Mouse (Mus musculus) gastrocnemius, adult 2 months (tissue): Measurements from ENCODE around the gene Zfp184. TPM values are rescaled to one million over a fixed set of nuclear protein-coding genes. Genes with fewer than 3 reads are reported as not detected.

ENCODE experiments used
- DNase-seq: peaks from one replicate; pipeline ENCODE4 v3.0.0; 2022
- H3K27ac ChIP-seq: fragments of 200-600 bp; 2 replicates; pipeline ENCODE4 v1.8.1; 2022; ENCODE audit warnings: mild to moderate bottlenecking
- H3K4me3 ChIP-seq: fragments of 200-600 bp; 2 replicates; pipeline ENCODE4 v1.8.1; 2022; ENCODE audit warnings: mild to moderate bottlenecking, moderate library complexity
- CTCF ChIP-seq: fragments of 200-600 bp; IDR thresholded peaks from 2 replicates; pipeline ENCODE4 v1.8.1; 2022; ENCODE audit warnings: antibody characterized with exemption, mild to moderate bottlenecking, moderate library complexity
- intact Hi-C: fragments of 180-260 bp; cut with DNase I; formaldehyde crosslinking; loops from one replicate; pipeline ENCODE4 v1.15.1; 2025
- microRNA-seq: library from miRNA; unstranded; fragments of <30 nt; microRNA quantifications from one replicate; pipeline ENCODE4 v1.2.0, GENCODE M21; 2021
- total RNA-seq, 2 experiments: library from RNA; stranded (reverse); gene quantifications; 2 replicates each; pipeline ENCODE4 v1.2.3; 2021

Gene Zfp184
- total RNA-seq, 2 experiments from 2014 or later: 0.17 to 0.36 TPM

DNA sequence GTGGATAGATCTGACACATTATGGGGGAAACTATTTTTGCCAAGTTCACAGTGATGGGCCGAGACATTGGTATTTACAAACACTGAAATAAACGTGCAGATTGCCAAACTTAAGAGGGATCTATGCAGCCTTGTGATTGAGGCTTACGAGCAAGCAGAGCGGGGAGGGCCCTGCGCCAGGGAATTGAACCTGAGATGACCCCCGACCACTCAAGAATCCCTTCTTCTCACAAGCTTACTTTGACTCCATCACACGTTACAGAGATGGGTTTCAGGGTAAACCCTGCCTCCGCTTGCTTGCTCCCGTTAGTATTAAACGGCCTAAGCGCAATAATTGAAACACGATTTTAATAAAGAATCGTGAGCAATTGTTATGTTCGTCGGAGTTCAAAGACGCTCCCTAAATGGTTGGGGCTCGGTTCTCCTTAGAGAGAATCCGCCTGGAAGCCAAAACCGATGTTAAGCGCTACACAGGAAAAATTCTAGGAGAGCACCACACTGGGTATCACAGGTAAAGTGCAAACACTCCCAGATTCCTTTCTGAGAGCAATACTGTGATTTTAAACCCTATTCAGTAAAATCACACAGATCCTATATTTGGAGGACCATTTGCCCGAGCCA lies 52.4 kb downstream of the Zfp184 start:
- intact Hi-C loops: no loop called here
- DNase-seq: no peak
- peak overlapping the region; percentile 64; the same call in 1 of the 2 replicates for H3K4me3 ChIP-seq
- H3K27ac ChIP-seq: no peak overlapping the region
- TF ChIP-seq CTCF: no peak

DNA sequence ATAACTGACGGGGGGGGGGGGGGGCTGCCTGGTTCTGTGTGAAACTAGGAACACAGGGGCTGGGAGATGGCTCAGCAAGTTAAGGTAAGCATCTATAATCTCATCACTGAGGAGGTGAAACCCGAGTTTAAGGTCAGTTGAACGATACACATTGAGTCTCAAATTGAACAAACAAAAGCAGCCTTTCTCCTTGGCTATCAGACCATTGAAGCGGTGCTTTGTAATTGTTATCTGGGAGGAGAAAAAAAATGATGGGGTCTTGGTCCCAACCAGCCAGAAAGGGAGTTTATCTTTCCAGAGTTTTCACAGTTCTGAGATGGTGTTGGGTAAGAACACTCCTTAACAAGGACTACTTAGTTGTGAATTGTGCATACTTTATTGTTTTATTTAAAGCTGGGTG lies 52.9 kb downstream of the Zfp184 start:
- intact Hi-C loops: no loop called here
- no peak overlapping the region for H3K4me3 ChIP-seq
- H3K27ac ChIP-seq: no peak overlapping the region
- TF ChIP-seq CTCF: no peak
- DNase-seq: no peak

GRCm38 (mm10) chr13:21998412-21998811 lies 53.5 kb downstream of the Zfp184 start:
- DNase-seq: no peak

GRCm38 (mm10) chr13:21999147-21999546 lies 54.3 kb downstream of the Zfp184 start:
- DNase-seq: no peak
- no peak for TF ChIP-seq CTCF
- intact Hi-C loops: no loop called here

More at GRCm38 (mm10) chr13:21998412-21998811, 53.5 kb downstream of the Zfp184 start:
- intact Hi-C loops: no loop called here
- Histone ChIP-seq H3K27ac (no peak overlapping the region), H3K4me3 (no peak overlapping the region)
- no peak for TF ChIP-seq CTCF

GRCm38 (mm10) chr13:22001346-22001745 lies 56.5 kb downstream of the Zfp184 start:
- intact Hi-C loops: no loop called here
- no peak for DNase-seq
- no peak for TF ChIP-seq CTCF
- H3K27ac ChIP-seq: no peak overlapping the region
- H3K4me3 ChIP-seq: no peak overlapping the region

More at GRCm38 (mm10) chr13:21999147-21999546, 54.3 kb downstream of the Zfp184 start:
- H3K4me3 ChIP-seq: no peak overlapping the region
- H3K27ac ChIP-seq: no peak overlapping the region

- DNase-seq: no peak
- no peak overlapping the region for H3K4me3 ChIP-seq
- TF ChIP-seq CTCF: no peak
- intact Hi-C loops: no loop called here
- no peak overlapping the region for H3K27ac ChIP-seq
Measured at GRCm38 (mm10) chr13:22001823-22002222, 56.9 kb downstream of the Zfp184 start.

DNA sequence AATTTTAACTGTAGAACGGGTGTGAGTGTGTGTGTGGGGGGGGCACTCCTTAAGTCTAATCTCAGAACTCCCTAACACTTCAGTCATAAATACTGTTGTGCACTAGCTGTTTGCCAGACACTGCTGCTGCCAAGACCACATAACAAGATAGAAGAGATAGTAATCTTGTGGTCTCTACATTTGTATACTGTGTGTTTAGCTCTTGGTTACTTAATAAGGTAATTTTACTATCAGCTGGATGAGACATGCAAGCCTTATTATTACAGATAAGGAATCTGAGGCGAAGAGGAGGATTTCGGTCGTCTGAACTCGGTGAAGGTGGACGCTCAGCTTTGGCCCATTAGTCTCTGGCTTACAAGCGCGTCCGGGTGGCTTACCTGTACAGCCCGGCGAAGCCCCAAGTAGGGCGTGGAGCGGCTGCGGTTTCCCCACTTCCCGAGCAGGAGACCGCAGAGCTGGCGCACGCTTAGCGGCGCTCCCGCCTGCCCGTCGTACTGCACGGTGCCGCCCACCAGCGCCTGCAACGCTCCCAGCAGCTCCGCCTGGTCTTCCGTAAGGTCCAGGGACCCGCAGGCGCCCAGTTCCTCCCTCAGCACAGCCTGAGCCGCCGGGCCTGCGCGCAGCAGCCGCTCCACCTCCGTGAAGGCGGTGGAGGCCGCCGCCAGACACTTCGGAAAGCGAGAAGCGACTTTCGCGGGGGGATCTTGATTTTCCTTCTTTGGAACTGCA lies 60.9 kb downstream of the Zfp184 start:
- TF ChIP-seq CTCF: no peak
- DNase-seq: peak; percentile 59
- intact Hi-C loops: no loop called here

GRCm38 (mm10) chr13:22006334-22007120 lies 61.6 kb downstream of the Zfp184 start:
- intact Hi-C loops: no loop called here
- H3K27ac ChIP-seq: no peak overlapping the region
- H3K4me3 ChIP-seq: peak overlapping the region; percentile 85
- DNase-seq: peak; percentile 42
- peak; percentile 4; the same call in 1 of the 2 replicates for TF ChIP-seq CTCF

More for the DNA sequence above, 60.9 kb downstream of the Zfp184 start:
- H3K27ac ChIP-seq: no peak overlapping the region
- H3K4me3 ChIP-seq: peak overlapping the region; percentile 85

- Histone ChIP-seq H3K27ac (no peak overlapping the region), H3K4me3 (peak overlapping the region; percentile 85)
- no peak for TF ChIP-seq CTCF
- intact Hi-C loops: no loop called here
- no peak for DNase-seq
Measured at GRCm38 (mm10) chr13:22007121-22007510, 62.2 kb downstream of the Zfp184 start.

DNA sequence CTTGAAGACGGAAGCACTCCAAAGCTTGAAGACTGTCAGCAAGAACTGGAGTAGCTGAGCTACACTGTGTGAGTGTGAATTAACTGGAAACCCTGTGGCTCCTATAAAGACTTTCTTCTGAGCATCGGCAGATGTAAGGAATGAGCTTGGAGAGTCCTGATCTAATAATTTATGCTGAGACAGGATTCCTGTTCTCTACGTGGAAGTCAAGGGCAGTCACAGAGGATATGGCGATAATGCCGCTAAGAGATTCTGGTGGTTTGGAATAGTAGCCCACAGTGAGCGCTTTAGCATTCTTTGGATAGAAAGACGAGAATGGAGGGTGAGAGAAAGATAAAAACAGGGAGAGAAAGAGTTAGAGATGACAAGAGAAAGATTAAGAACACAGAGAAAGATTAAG lies 63.0 kb downstream of the Zfp184 start:
- no peak for TF ChIP-seq CTCF

DNA sequence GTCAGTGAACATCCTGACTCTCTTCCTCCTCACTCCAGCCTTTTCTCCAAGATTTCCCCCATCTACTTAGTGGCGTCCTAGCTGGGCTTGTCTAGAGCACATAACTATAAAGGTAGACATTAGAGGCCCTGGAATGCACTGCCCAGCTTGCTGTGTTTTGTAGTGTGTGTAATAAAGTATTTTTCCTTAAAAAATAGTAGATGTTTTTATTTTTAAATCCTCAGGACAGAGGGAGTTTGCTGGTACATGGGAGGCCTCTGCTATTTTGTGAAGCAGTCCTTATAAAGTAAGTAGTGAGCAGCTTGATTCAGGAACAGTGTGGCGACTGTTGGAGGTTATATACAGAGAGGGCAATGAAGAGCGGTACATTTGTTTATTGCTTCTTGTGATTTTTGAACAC lies 63.8 kb downstream of the Zfp184 start:
- no peak overlapping the region for H3K27ac ChIP-seq
- intact Hi-C loops: no loop called here

More for the DNA sequence above, 63.0 kb downstream of the Zfp184 start:
- intact Hi-C loops: no loop called here
- DNase-seq: no peak
- H3K27ac ChIP-seq: no peak overlapping the region
- no peak overlapping the region for H3K4me3 ChIP-seq

DNA sequence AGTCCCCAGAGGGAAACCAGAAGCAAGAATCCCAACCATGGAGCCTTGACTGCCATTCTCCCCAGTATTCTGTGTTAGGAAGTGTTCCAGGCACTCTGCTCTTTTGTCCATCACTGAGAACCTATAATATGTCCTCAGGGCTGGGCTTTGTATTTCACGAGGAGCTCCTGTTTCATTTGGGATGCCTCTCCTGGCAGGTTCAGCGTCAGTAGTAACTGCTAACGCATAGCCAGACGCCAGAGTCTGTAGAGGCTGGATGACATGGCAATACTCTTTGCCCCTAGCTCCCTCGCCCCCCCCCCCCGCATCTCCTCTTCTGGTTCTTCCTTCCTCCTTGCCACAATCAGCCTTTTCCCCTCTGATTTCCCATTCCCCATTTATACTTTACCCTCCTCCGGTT lies 64.7 kb downstream of the Zfp184 start, which contains the start of gene Prss16:
Gene Prss16 (minus strand): TSS at position 101 of the 400 bp plus-strand sequence.
- TF ChIP-seq CTCF: no peak
- Histone ChIP-seq H3K27ac (no peak within 1 kb of the TSS), H3K4me3 (no peak within 1 kb of the TSS)
- intact Hi-C loops: no loop called here
- no peak for DNase-seq

More for the DNA sequence above, 63.8 kb downstream of the Zfp184 start:
- no peak for TF ChIP-seq CTCF
- DNase-seq: no peak
- H3K4me3 ChIP-seq: no peak overlapping the region

Small RNAs within 50 kb of the gene (microRNA-seq; reads per million reads assigned to microRNA genes)
- gene Gm44456: not detected
- 56.4 reads per million, percentile 34 among the genes with 10 or more reads in this experiment for gene Mir1983

Other genes starting within 250 kb of the Zfp184 start
- gene Olfr1359, start 247.0 kb upstream of the Zfp184 start, total RNA-seq: not detected
- 1 to 10 TPM; 3.9 to 6.5 TPM for gene Hist1h2bl, start 229.0 kb upstream of the Zfp184 start, total RNA-seq
- 1 to 10 TPM in 1 of 2 experiments, not detected in 1; 2.2 TPM for gene Hist1h2ai, start 228.7 kb upstream of the Zfp184 start, total RNA-seq
- 1 to 10 TPM; 1.2 to 2.1 TPM for gene Hist1h3h, start 227.4 kb upstream of the Zfp184 start, total RNA-seq
- gene Hist1h2bm, start 223.1 kb upstream of the Zfp184 start, total RNA-seq: 1 to 10 TPM in 1 of 2 experiments, not detected in 1; 1.2 TPM
- gene Hist1h4j, start 210.0 kb upstream of the Zfp184 start, total RNA-seq: 1 to 10 TPM in 1 of 2 experiments, under 1 TPM in 1; 0.42 to 1.1 TPM
- 10 to 100 TPM; 12.0 to 12.2 TPM for gene Hist1h4k, start 194.6 kb upstream of the Zfp184 start, total RNA-seq
- gene Hist1h2ak, start 191.3 kb upstream of the Zfp184 start, total RNA-seq: under 1 TPM in 1 of 2 experiments, not detected in 1; 0.98 TPM
- gene Hist1h2bn, start 191.0 kb upstream of the Zfp184 start, total RNA-seq: 1 to 10 TPM in 1 of 2 experiments, not detected in 1; 1.4 TPM
- gene Hist1h1b, start 164.5 kb upstream of the Zfp184 start, total RNA-seq: under 1 TPM; 0.45 to 0.69 TPM
- gene Hist1h3i, start 161.7 kb upstream of the Zfp184 start, total RNA-seq: 10 to 100 TPM; 10.1 to 10.3 TPM
- not detected for gene Hist1h2an, start 157.9 kb upstream of the Zfp184 start, total RNA-seq
- gene Hist1h2bp, start 157.6 kb upstream of the Zfp184 start, total RNA-seq: 1 to 10 TPM in 1 of 2 experiments, not detected in 1; 1.1 TPM
- 10 to 100 TPM; 16.2 to 21.6 TPM for gene Hist1h2bq, start 134.9 kb upstream of the Zfp184 start, total RNA-seq
- 1 to 10 TPM; 1.2 to 2.3 TPM for gene Hist1h2ao, start 134.6 kb upstream of the Zfp184 start, total RNA-seq
- 10 to 100 TPM; 50.3 to 50.9 TPM for gene Hist1h4m, start 133.3 kb upstream of the Zfp184 start, total RNA-seq
- 1 to 10 TPM; 4.4 to 5.7 TPM for gene Hist1h4n, start 112.9 kb upstream of the Zfp184 start, total RNA-seq
- gene Hist1h2ap, start 111.6 kb upstream of the Zfp184 start, total RNA-seq: 1 to 10 TPM in 1 of 2 experiments, not detected in 1; 1.9 TPM
- 10 to 100 TPM; 16.0 to 21.3 TPM for gene Hist1h2br, start 111.4 kb upstream of the Zfp184 start, total RNA-seq
- not detected for gene Pom121l2, start 36.1 kb downstream of the Zfp184 start, total RNA-seq
- gene Prss16, start 64.6 kb downstream of the Zfp184 start, total RNA-seq: not detected
- 1 to 10 TPM in 1 of 2 experiments, not detected in 1; 3.7 TPM for gene Hist1h2ah, start 90.5 kb downstream of the Zfp184 start, total RNA-seq
- 1 to 10 TPM in 1 of 2 experiments, not detected in 1; 2.6 TPM for gene Hist1h2bk, start 90.8 kb downstream of the Zfp184 start, total RNA-seq
- gene Hist1h4i, start 96.3 kb downstream of the Zfp184 start, total RNA-seq: 10 to 100 TPM; 24.1 to 25.0 TPM
- gene Hist1h2ag, start 97.8 kb downstream of the Zfp184 start, total RNA-seq: 1 to 10 TPM; 1.1 to 2.3 TPM
- gene Hist1h2bj, start 98.1 kb downstream of the Zfp184 start, total RNA-seq: 1 to 10 TPM; 2.3 to 3.4 TPM
- not detected for gene Vmn1r188, start 139.3 kb downstream of the Zfp184 start, total RNA-seq
- not detected for gene Vmn1r189, start 160.7 kb downstream of the Zfp184 start, total RNA-seq
- not detected for gene Vmn1r191, start 238.9 kb downstream of the Zfp184 start, total RNA-seq
- gene Vmn1r192, start 246.0 kb downstream of the Zfp184 start, total RNA-seq: not detected